Mouse (Mus musculus): ENCODE measurements around the gene Pld5.
"Not testable (repeated sequence)": the region's sequence is repeated elsewhere in the genome, so short reads cannot be mapped to it uniquely, and the experiment has no call there.

Gene Pld5

DNA sequence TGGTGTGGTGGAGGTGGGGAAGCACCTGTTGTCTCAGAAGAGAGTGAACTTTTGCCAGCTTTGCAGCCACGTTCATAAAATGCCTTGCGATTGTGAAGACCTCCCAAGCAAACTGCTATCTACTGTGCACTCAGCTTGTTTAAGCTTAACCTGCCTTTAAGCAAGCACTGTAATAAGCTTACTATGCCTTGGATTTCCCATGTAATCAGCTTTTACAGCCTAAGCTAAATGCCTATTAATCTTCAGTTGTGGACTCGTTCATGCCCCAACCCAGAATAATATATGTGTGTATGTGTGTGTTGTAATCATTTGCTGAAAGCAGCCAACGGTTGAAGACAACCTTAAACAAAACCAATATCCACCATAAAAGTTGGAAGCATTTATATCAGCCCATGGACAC lies 232.1 kb downstream of the Pld5 start:
- DNase-seq (ENCODE audit: low spot score in 2 of 2) = no peak

DNA sequence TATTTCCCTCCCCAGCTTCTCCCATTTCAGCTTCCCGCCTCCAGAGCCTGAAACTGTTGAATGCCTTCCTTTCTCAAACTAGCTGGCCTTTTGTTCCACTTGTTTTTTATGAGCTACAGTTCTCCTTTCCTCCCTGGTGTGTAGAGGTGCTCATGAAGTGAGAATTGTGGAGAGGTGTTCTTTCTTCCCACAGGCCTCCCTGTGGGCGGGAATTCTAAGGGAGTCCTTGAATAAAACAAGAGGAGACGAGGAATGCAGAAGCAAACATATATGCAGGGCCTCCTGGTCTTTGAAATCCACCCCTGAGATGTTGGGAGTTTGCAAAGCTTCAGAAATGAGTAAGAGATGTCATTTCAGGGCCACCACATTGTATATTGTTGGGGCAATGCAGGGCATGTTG lies 235.2 kb downstream of the Pld5 start:
- no peak for DNase-seq (ENCODE audit: low spot score in 2 of 2)

DNA sequence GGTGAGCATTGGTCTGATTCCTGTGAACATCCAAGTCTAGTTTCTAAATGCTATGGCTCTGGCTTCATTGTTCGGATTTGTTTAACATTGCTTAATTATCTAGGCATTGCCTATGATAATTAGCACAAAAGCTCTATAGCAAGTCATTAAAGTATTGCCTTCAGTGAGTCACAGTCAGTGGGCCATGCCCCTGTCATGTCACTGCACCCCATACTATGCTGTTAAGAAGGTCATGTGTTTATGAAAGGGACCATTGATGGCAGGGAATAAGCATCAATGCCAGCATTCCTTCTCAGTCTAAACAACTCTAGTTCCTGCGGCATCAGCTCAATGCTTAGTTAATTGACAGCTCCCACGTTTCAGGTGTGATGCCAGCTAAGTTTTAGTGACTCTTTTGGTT lies 239.1 kb downstream of the Pld5 start:
- DNase-seq (ENCODE audit: low spot score in 2 of 2) = no peak

DNA sequence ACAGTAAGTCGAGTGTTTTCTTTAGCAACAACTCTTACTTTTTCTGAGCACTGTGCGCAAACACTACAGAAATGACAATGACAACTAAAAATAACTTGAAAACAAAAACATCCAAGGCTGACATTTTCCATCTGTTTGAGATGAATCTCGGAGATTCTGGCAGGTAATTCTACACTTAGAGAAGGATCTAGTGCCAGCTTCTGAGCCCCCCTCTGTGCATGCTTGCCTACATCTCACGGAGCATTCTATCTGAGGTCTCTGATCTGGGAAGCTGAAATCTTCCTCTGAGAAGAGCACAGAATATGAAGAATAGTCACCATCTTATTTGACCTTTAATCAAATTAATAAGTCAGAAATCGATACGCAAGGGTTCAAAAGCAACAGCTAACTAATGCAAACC lies 240.4 kb downstream of the Pld5 start:
- DNase-seq (ENCODE audit: low spot score in 2 of 2) = no peak

DNA sequence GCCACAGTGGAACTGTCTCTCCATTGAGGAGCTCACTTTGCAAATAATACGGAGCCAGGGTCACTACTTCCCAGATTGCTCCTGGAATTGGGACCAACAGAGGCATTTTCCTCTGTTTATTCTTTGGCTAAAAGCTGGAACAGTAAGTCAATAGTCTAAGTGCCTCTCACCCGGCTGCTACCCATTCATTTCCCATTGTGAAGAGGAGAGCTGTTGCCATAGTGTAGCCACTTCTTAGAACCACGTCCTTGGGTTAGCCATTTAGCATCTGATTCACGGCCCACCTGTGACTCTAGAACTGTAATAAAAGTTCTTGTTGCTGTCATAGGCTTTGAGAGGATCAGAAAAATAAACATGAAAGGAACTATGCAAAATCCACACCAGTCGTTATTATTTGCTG lies 241.4 kb downstream of the Pld5 start:
- DNase-seq (ENCODE audit: low spot score in 2 of 2) = no peak

DNA sequence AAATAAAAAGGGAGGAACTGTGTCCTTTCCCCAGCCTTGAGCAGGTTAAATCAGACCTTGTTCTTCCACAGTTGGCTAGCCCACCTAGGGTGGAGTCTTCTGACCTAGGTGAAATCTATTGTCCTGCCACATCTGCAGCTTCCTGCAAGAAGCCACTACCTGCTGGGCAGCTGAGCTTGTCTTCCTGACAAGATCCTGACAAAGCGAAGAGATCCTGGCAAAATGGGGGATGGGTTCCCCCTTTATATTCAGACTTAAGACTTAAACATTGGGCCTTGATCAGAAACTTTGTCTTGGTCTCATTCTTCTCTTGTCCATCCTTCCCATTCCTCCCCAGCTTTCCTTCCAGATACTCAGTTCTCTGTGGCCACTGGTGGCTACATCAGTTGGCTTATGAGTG lies 246.0 kb downstream of the Pld5 start:
- DNase-seq (ENCODE audit: low spot score in 2 of 2) = no peak

DNA sequence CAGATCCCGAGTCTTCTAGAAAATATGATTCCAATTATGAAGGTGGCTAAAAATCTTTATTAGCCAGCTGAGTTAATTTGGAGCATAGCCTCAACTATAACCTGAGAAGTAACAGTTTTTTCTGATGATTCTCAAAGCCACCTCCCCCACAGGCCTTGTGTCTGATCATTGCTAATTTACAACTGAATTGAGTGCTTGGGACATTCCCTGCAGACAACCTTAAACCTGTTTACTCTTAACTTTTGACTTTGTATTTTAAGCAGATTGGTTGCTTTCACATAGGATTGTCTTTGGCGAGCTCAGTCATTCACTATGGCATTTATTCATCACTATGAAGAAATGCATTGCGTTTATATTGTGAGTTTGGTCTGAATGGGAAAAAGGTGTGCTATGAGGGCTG lies 246.7 kb downstream of the Pld5 start:
- DNase-seq (ENCODE audit: low spot score in 2 of 2) = no peak

DNA sequence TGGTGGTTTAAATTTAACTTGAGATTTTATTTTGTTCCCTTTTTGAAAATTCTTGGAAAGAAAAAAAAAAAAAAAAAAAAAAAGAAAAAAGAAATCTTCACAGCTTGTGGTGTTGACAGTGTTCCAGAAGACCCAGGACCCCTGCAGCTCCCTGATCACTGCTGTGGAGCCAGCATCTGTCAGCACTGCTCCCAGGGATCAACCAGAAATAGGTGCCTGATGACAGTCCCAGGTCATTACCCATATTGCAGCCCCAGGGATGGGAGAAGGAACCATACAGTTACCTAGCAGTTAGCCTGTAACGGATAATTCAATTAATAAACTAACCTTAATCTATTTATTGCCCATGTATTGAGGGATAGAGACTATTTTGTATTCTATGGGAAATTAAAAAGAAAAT lies 250.6 kb downstream of the Pld5 start:
- no peak for DNase-seq (ENCODE audit: low spot score in 2 of 2)

DNA sequence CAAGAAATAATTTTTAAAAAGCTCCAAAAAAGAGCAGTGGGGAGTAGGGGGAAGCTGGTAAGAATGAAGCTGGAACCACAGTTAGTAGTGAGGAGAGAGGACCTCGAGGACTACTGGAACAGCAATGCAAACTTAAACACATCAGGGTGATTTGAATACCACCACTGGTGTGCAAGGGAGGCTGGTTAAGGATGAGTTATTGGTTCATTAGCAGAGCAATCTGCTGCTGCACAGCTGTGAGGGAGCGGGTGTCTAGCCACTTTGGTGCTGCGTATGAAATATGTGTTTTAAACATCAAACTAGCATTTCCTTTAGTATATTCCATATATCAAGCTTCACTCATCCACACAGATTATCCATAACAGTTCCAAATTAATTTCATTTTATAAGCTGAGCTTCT lies 256.6 kb downstream of the Pld5 start:
- DNase-seq (ENCODE audit: low spot score in 2 of 2) = no peak

DNA sequence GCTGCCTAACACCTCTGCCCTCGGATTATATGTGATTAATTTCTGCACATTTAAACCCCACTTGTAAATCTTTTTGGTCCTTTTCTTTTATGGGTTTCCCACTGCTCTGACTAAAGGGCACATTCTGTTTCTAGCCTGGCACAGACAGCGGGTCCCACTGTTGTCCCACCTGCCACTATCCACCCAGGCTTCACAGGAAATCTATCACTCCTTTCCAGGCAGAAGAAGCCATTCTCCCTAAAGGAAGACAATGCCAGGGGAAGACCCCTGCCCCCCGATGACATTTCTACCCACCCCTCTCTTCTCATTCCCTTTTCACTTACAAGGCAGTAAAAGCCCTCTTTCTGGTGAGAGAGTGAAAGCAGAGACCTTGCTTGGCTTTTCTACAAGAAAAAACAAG lies 259.0 kb downstream of the Pld5 start:
- no peak for DNase-seq (ENCODE audit: low spot score in 2 of 2)

DNA sequence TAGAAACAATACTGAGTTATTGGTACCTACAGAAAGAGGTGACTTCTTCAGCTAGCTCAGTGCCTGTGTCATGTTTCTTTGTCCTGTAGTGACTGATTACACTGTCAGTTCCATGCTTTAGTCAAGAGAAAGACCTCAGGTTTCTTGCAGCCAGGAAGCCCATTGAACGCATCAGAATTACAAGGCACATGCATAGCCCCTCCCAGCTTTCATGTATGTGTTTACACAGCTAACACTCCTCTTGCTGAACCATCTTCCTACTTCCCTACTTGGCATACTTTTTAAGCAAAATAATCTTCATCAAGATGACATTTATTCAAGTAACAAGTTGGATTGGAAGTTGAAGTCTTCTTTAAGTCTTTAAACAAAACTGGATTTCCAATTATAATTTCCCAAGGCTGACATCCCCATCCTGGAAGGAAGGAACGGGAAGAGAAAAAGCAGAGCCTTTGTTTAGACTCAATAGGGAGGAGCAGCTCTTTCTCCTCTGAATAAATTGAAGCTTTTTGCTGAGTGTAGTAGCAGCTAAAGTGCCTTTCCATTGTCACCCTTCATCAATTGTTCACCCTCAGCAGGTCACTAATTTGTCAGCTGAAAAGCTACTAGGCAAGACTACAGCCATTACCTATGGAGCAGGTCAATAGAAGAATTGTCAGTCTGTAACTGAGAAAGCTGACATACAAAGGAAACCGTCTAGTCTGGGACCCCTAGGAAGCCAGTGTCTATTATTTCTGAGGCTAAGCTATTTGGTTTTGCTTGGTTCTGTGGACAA lies 261.4 kb downstream of the Pld5 start:
- DNase-seq (ENCODE audit: low spot score in 2 of 2) = no peak

DNA sequence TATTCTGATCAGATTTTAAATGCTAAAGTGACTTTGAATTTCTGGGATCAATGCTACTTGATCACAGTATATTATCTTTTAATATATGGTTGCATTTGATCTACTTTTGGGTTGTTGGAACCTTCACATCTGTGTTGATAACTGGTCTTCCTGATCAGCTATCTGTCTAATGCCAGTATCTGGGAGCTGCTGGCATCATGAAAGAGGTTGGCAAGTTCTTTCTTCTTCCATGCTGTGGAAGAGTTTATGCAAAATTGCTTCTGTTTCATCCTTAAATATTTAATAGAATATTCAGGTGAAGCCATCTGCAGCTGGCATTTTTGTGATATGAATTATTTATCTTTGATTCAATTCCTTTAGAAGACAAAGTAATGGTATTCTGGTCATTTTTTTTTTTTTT lies 263.6 kb downstream of the Pld5 start:
- DNase-seq (ENCODE audit: low spot score in 2 of 2) = no peak

DNA sequence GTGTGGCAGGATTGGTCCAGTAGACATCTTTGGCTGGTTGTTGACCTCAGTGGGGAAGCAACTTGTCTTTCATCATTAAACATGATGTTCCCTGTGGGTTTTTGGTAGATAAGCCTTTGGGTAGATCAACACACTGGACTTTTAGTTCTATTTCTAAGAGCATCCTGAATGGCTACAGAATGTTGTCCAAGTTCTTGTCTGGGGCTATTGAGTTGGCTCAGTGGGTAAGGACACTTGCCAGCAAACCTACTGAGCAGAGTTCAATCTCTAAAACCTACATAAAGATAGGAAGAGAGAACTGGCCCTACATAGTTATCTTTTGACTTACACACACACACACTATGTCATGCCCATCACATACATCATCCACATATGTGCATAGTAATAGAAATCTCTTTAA lies 264.0 kb downstream of the Pld5 start:
- no peak for DNase-seq (ENCODE audit: low spot score in 2 of 2)

DNA sequence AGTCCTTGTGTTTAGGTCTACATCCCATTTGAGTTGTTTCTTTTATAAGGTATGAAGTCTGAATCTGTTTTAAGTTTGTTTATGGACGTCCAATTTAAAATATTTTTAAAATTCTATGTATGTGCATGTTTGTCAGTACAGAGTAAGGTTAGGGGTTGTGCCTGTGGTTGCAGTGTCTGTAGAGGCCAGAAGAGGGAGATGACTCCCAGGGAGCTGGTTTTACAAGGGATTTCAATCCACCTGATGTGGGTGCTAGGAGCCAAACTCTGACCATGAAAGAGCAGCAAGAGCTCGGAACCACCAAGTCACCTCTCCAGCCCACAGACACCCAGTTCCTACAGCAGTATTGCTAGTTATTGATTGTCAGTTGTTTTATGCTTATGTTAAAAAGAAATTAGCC lies 266.7 kb downstream of the Pld5 start:
- no peak for DNase-seq (ENCODE audit: low spot score in 2 of 2)

DNA sequence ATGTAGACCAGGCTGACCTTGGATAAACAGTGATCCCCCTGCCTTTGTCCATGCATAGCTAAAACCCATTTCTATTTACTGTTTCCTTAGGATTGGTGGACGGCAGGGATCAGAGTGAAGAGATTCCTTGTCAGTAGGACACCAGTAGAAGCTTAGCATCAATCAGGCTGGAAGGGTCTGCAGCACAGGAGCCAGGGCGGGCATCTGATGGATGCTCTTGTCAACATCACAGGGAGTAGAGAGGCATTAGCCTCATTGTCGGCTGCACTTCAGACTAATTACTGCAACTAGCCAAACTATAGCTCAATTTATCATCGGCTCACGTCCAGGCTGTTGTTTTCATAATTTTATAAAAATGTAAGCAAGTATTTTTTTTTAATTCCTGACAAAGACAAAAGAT lies 274.5 kb downstream of the Pld5 start:
- DNase-seq (ENCODE audit: low spot score in 2 of 2) = no peak

DNA sequence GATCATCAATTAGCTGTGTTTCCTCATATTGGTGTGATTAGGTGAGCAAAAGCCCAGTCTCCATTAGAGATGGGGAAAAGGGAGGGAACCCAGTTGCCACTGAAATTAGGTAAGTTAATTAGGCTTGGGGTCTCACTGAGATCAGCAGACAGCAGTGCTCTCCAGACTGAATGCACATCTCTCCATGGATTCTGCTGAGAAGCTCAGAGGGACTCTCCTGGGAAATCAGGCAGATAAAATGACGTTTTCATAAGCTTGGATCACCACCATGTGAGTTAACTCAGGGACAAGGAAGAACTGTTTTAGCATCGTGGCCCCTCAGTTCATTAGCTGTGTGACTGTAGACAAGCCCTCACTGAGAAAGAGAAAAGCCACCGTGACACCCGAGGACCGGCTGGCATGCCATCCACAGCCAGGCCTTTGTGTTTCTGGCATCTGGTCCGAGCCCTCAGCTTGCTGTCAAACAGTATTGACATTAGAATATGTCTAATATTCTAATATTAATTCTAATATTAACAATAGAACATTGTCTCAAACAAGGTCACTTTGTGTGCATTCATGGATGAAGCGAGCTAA lies 277.9 kb downstream of the Pld5 start:
- no peak for DNase-seq (ENCODE audit: low spot score in 2 of 2)

DNA sequence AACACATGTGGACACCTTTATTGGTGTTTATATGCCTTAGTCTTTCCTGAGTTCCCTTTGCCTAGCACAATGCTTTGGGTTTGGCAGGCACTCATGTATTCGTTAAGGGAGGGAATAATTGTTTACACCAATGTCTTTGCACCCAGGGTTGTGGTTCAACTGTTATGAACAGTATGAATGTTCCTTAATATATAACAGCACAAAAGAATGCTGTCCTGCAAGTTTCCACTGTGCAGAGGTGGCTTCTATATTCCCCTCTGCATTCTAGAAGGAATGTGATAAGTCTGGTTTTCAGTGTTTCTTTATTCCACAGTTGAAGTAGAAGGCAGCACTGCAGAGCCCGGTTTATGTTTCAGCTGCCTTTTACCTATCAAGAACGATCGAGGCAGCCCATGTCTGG lies 286.2 kb downstream of the Pld5 start:
- no peak for DNase-seq (ENCODE audit: low spot score in 2 of 2)

DNA sequence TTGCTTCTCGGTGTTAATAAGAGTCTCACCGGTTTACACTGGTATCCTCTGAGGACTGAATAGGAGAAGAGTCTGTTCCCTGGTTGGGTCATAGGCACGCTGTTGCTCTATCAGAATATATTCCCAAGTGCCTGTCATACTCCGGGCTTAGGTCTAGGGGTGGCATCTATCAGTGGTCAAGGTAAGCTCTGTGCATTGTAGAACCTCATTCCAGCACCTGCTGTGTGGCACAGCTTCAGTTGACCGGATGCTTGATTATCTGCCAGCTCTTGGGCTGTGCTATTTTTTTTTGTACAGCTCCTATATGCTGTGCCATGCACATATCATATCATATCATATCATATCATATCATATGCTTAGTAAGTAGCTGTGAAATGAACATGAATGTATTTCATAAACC lies 286.7 kb downstream of the Pld5 start:
- no peak for DNase-seq (ENCODE audit: low spot score in 2 of 2)

DNA sequence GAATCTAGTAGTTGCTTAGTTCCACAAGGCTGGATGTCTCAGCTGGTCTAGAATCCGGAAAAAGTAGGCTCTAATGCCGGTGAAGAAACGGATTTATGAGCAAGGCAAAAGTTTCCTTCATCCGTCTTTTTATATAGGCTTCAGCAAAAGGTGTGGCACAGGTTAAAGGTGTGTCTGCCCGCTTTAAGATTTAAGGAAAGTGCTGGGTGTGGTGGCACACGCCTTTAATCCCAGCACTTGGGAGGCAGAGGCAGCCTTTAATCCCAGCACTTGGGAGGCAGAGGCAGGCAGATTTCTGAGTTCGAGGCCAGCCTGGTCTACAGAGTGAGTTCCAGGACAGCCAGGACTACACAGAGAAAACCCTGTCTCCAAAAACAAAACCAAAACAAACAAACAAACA lies 296.1 kb downstream of the Pld5 start, which contains the start of gene Rbm8a2:
Gene Rbm8a2 (minus strand): TSS at position 101 of the 400 bp plus-strand sequence.
- not testable (repeated sequence) for DNase-seq (ENCODE audit: low spot score in 2 of 2)

DNA sequence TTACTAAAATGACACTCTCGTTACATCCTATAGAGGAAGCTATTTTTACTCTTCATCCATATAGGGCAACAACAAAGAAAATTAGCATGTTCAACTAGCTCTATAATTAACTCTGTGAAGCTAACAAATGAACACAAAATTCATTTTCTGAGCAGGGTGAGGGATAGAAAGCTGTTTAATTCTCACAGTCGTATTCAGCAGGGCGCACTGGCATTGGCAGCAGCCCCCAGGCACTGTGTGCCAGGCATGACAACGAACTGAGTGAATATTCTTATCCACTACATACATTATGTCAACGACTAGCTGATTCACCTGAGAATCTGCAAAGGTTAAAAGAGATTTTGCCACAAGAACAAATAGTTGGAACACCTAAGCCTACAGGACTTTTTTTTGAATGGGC lies 304.4 kb downstream of the Pld5 start:
- DNase-seq (ENCODE audit: low spot score in 2 of 2) = no peak

DNA sequence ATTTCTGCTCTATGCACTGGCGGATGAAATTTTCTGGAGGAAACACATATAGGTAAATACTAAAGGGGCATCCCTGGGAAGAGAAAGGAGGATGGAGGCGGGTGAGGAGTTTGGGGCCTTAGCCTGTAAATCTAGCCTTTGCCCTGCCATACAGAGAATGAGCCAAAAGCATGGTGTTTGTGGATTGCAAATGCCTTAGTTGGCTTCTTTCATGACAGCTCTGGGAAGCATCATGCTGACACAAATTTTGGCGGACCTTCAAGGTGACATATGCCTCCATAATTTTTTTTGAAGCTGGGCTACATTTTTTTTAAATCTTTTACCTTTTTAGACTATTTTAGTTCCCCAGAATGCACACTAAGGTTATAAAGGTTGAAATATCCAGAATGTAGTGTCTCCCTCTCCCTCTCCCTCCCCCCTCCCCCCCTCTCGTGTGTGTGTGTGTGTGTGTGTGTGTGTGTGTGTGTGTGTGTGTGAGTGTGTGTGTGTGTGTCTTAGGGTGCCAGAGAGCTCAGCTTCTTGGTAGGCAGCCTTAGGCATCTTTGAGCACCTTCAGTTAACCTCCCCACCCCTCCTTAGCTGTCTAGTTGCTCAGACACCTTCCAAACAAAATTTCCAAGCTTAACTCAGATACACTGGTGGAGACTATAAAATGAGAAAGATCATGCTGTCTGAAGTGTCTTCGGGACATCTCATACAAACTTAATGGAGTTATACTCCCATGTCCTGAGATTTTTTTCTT lies 307.9 kb downstream of the Pld5 start:
- no peak for DNase-seq (ENCODE audit: low spot score in 2 of 2)

DNA sequence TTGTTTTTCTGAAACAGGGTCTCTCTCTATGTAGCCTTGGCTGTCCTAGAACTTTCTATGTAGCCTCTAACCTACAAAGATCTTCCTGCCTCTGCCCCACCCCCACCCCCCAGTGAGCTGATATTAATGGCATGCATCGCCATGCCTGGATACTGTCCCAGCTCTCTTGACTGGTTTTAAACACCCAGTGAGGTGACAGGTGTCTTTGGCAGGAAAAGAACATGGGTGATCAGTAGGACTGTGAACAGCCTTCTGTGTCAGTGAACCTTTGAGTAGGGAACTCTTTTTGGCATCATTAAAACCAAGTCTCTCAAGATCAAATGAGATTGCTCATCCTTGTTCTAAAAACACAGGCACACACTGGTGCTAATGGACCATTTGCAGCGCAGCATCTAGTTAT lies 313.3 kb downstream of the Pld5 start:
- DNase-seq (ENCODE audit: low spot score in 2 of 2) = no peak

DNA sequence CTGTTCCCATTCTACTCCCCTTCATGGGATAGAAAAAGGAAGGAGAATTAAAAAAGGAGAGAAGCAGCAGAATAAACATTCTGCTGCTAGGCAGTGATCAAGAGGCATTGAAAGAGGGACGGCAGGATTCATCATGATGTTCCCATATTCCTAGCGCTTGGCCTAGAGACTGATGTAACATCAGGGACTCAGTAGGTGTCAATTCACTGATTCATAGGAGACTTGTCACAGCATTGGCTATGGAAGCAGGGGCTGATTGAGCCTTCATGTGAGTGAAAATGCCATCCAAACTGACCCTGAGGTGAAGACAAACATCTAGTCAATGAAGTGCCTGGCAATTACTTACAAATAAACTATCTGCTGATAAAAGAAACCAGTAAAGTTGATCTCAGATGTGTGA lies 324.3 kb downstream of the Pld5 start:
- no peak for DNase-seq (ENCODE audit: low spot score in 2 of 2)
